Mouse (Mus musculus) heart, adult 2 months (tissue): ENCODE measurements around the gene Gm10277. TPM values are rescaled to one million over a fixed set of nuclear protein-coding genes. Genes with fewer than 3 reads are reported as not detected.

Source experiments
- DNase-seq, 2 experiments: peaks; one replicate each; pipeline ENCODE4 v3.0.0; 2021
- H3K27ac ChIP-seq: fragments of 200-600 bp; 2 replicates; pipeline ENCODE4 v1.8.1; 2022
- H3K27me3 ChIP-seq: fragments of 200-500 bp; 2 replicates; pipeline ENCODE4 v1.6.1; 2012; ENCODE audit warnings: mild to moderate bottlenecking, low read length, inconsistent platforms, mixed read lengths; ENCODE audit not compliant: control insufficient read depth, insufficient read depth
- H3K36me3 ChIP-seq: fragments of 200-500 bp; 2 replicates; pipeline ENCODE4 v1.6.1; 2012; ENCODE audit warnings: low read length, inconsistent platforms; ENCODE audit not compliant: control insufficient read depth, insufficient read depth
- H3K4me1 ChIP-seq: fragments of 200-500 bp; 2 replicates; pipeline ENCODE4 v1.6.1; 2011; ENCODE audit warnings: low read length; ENCODE audit not compliant: control insufficient read depth, insufficient read depth
- H3K4me3 ChIP-seq: fragments of 200-600 bp; 2 replicates; pipeline ENCODE4 v1.8.1; 2022
- H3K79me2 ChIP-seq: fragments of 200-500 bp; replicated peaks from 2 replicates; pipeline ENCODE4 v1.6.1; 2012; ENCODE audit warnings: mild to moderate bottlenecking, inconsistent platforms, low read length, moderate library complexity, mixed read lengths; ENCODE audit not compliant: control insufficient read depth, insufficient read depth
- H3K9ac ChIP-seq: fragments of 200-500 bp; 2 replicates; pipeline ENCODE4 v1.6.1; 2012; ENCODE audit warnings: low read depth, mild to moderate bottlenecking, control low read depth, inconsistent platforms, low read length, mixed read lengths
- CTCF ChIP-seq: fragments of 200-600 bp; IDR thresholded peaks from 2 replicates; pipeline ENCODE4 v1.8.1; 2022; ENCODE audit warnings: antibody characterized with exemption, mild to moderate bottlenecking, moderate library complexity
- EP300 ChIP-seq: fragments of 200-500 bp; IDR thresholded peaks from 2 replicates; pipeline ENCODE4 v1.6.1; 2011; ENCODE audit warnings: low read depth, low read length, control low read depth; ENCODE audit not compliant: insufficient read depth
- POLR2A ChIP-seq: fragments of 200-500 bp; IDR thresholded peaks from 2 replicates; pipeline ENCODE4 v1.6.1; 2011; ENCODE audit warnings: mild to moderate bottlenecking, low read depth, low read length, control low read depth; ENCODE audit not compliant: insufficient read depth
- WGBS: fragments of 180-500 bp; shearing (Covaris S2); methylation state at CpG from one replicate; pipeline ENCODE4 v1.1.7; 2018; 5-methylcytosine and 5-hydroxymethylcytosine counted together
- intact Hi-C: fragments of 180-260 bp; cut with DNase I; formaldehyde crosslinking; loops from one replicate; pipeline ENCODE4 v1.15.1; 2025
- polyA plus RNA-seq: library from polyadenylated mRNA; depleted of rRNA; stranded (reverse); fragments of >200 nt; gene quantifications from 2 replicates; pipeline ENCODE4 v1.2.3, GENCODE M21; 2012
- total RNA-seq, 2 experiments: library from RNA; stranded (reverse); gene quantifications; 2 replicates each; pipeline ENCODE4 v1.2.3; 2021

Gm10277 gene
- total and polyA plus RNA-seq, 3 experiments = not detected

DNA sequence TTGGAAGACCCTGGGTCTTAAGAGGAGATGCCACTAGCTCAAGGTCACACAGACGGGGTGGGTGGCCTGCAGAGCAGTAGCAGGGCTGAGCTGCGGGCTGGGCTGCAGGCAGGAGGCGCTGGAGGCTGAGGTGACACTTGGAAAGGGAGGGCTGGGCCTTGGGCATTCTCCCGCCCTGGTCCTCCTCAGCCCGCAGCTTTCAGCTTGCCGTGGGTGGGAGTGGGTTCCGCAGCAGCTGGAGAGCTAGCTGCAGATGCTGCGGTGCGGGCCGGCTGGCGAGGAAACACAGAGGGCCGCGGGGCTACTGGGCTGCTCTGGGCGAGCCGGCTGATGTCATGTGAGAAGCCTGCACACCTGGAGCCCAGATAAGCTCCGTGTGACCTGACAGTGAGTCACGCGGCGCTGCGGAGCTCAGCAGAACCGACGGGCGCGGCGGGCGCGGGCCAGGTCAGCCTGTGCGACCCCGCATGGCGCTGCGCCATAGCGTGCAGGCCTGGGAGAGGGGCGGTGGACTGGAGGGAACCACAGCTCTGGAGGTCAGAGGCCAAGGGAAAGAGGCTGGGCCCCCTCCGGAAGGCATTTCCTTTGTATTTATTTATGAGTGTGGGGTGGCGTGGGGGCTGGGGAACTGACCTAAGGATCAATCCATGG, 21.1 kb downstream of the Gm10277 start:
- H3K4me3 ChIP-seq = peak overlapping the region; percentile 54
- 5% methylated on average over 35 of the region's 35 CpGs for WGBS
- peak; percentile 59; the same call in 1 of the 2 replicates for TF ChIP-seq EP300
- TF ChIP-seq CTCF = peak; percentile 85
- TF ChIP-seq POLR2A = no peak
- DNase-seq = peak; percentile 77 to 78
- peaks cover 2% of the 10 kb centered on the region; the same call in 1 of the 2 replicates for H3K36me3 ChIP-seq
- H3K79me2 ChIP-seq = peaks cover 6% of the 10 kb centered on the region
- no peaks in the 10 kb centered on the region for H3K27me3 ChIP-seq
- intact Hi-C loops = loop anchor here (2.0 kb wide), 1 partner anchor 18 kb away; no protein-coding TSS in a partner anchor
- H3K9ac ChIP-seq = peak overlapping the region; percentile 88
- peaks cover 18% of the 10 kb centered on the region for H3K4me1 ChIP-seq
- H3K27ac ChIP-seq = peak overlapping the region; percentile 91

DNA sequence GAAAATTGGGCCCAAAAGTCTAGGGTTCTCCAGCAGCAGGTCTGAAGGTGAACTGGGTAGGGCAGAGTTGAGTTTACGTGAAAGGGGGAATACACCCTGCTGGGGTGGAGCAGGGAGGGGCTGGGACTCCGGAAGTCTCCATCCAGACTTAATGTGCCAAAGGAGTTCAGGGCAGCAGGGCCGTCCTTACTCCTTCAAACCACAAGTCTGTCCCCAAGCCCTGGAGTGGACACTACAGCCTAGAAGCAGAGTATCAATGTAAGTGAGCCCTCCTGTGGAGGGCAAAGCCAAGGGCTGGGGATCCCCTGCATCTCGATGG, 22.1 kb downstream of the Gm10277 start:
- peaks cover 18% of the 10 kb centered on the region for H3K4me1 ChIP-seq
- H3K36me3 ChIP-seq = no peaks in the 10 kb centered on the region
- 43% methylated on average over 4 of the region's 4 CpGs for WGBS
- peaks cover 6% of the 10 kb centered on the region for H3K79me2 ChIP-seq
- no peaks in the 10 kb centered on the region for H3K27me3 ChIP-seq
- H3K27ac ChIP-seq = peak overlapping the region; percentile 91
- DNase-seq = no peak
- peak overlapping the region; percentile 9; the same call in 1 of the 2 replicates for H3K4me3 ChIP-seq
- TF ChIP-seq CTCF = peak; percentile 18; the same call in 1 of the 2 replicates
- no peak for TF ChIP-seq EP300
- TF ChIP-seq POLR2A = no peak
- intact Hi-C loops = no loop called here
- no peak overlapping the region for H3K9ac ChIP-seq

- peak overlapping the region; percentile 99 for H3K9ac ChIP-seq
- 43% methylated on average over 9 of the region's 9 CpGs for WGBS
- H3K4me1 ChIP-seq = peaks cover 15% of the 10 kb centered on the region
- peak overlapping the region; percentile 68 for H3K4me3 ChIP-seq
- no peaks in the 10 kb centered on the region for H3K36me3 ChIP-seq
- DNase-seq = peak; percentile 61 to 68
- peaks cover 4% of the 10 kb centered on the region for H3K79me2 ChIP-seq
- intact Hi-C loops = no loop called here
- no peak for TF ChIP-seq CTCF
- TF ChIP-seq EP300 = peak; percentile 54
- peak; percentile 42; the same call in 1 of the 2 replicates for TF ChIP-seq POLR2A
- H3K27me3 ChIP-seq = no peaks in the 10 kb centered on the region
- peak overlapping the region; percentile 95 for H3K27ac ChIP-seq
Observed at GRCm38 (mm10) chr11:77764694-77765458, 22.7 kb downstream of the Gm10277 start.

DNA sequence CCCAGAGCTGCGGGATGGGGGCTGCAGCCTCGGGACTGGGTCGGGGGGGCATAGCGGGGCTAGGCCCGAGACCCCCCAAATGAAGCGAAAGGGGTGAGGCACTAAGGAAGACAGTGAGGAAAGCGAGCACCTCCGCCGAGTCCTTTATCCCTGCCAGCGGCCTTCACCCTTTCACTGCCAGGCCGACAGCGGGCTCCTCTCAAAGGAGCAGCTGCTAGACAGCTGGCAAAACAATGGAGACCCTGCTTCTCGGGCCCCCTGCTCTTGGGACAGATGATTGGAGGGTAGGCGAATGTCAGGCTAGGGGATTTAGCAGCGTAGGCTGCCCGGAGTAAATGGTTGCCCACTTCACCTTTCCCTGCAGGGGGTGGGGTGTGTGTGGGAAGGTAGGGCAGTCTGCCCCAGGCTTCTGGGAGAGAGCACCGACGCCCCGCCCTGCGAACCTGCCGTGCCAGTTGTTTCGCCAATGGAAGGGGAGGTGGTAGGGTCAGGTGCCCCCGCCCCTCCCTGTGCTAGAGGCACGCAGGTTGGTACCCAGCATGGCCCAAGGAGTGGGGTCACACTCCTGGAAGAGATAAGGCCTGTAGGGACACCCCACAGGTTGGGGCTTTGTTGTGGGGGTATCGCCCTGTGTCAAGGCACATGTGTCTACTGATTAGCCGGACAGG, 23.7 kb downstream of the Gm10277 start:
- H3K36me3 ChIP-seq = no peaks in the 10 kb centered on the region
- H3K4me3 ChIP-seq = peak overlapping the region; percentile 68
- H3K79me2 ChIP-seq = peaks cover 2% of the 10 kb centered on the region
- peaks cover 12% of the 10 kb centered on the region for H3K4me1 ChIP-seq
- intact Hi-C loops = loop anchor here (1.0 to 2.0 kb wide), 2 partner anchors 27 to 52 kb away; no protein-coding TSS in a partner anchor
- peak; percentile 65 to 68 for DNase-seq
- TF ChIP-seq POLR2A = no peak
- no peak for TF ChIP-seq EP300
- no peak for TF ChIP-seq CTCF
- H3K27ac ChIP-seq = peak overlapping the region; percentile 95
- H3K27me3 ChIP-seq = no peaks in the 10 kb centered on the region
- H3K9ac ChIP-seq = peak overlapping the region; percentile 99
- WGBS = 8% methylated on average over 26 of the region's 26 CpGs

GRCm38 (mm10) chr11:77762783-77763672, 24.5 kb downstream of the Gm10277 start, which contains the start of gene Myo18a:
Gene Myo18a (plus strand): TSS chr11:77763246.
- intact Hi-C loops = loop anchor here (1.0 to 2.0 kb wide), 3 partner anchors 26 to 53 kb away; no protein-coding TSS in a partner anchor
- TF ChIP-seq EP300 (no peak), POLR2A (no peak), CTCF (peak; percentile 70)
- Histone ChIP-seq H3K79me2 (peaks cover 2% of the 10 kb centered on the region), H3K4me3 (peak within 1 kb of the TSS; percentile 68), H3K9ac (peak within 1 kb of the TSS; percentile 99), H3K27ac (peak within 1 kb of the TSS; percentile 95), H3K27me3 (no peaks in the 10 kb centered on the region), H3K4me1 (peaks cover 12% of the 10 kb centered on the region), H3K36me3 (no peaks in the 10 kb centered on the region)
- WGBS = 2% methylated on average over 72 of the region's 79 CpGs
- DNase-seq = peak; percentile 91 to 94
